ENCODE assay signal across 9 mouse cellular contexts in the genomic region with DNA sequence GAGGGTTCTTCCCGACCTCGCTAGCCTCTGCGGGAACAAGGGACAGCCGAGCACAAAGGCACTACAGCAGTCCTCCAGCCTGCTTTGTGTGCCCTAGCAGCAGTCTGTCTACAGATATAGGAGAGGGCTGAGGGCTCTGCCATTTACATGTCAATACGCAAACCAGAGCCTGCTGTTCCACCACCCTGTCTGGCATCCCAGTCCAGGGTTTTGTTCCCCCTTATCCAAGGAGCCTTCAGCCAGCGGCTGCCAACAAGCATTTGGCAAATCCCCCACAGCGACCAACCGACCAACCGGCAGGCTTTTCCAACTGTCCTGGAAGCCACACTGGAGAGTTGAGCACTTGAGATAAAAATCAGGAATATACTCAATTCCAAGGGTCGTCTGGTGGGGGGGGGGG. TPM values are rescaled to one million over a fixed set of nuclear protein-coding genes. Genes with fewer than 3 reads are reported as not detected.
A peak's percentile ranks its signal among the peaks of the same experiment; 100 is the strongest.
DNase-seq lines count a peak whose midpoint lies in the region; ATAC-seq lines count a peak whose summit lies in the region.
"Had no signal": no experiment of that assay in that cellular context is flagged by ENCODE, and none has a peak within 500 bp of the region (broad histone marks: within the 10 kb centered on the region; RNA-seq: fewer than 3 reads in every experiment).

No protein-coding gene starts in this region.

- H3K27ac ChIP-seq in embryonic facial prominence, embryonic 14.5 days (replicated peaks; ENCODE audit: low read depth, low read length), result no peak overlapping the region
- H3K27ac ChIP-seq in limb, embryonic 12.5 days, result no peak overlapping the region
- H3K27ac ChIP-seq: liver, embryonic 14.5 days had no signal

- H3K4me1 ChIP-seq in embryonic facial prominence, embryonic 14.5 days (ENCODE audit: control insufficient read depth, insufficient read depth, low read length), result peaks cover 5% of the 10 kb centered on the region; the same call in 1 of the 2 replicates
- no peaks in the 10 kb centered on the region for H3K4me1 ChIP-seq in limb, embryonic 12.5 days (replicated peaks)

- no peaks in the 10 kb centered on the region for H3K9me3 ChIP-seq in embryonic facial prominence, embryonic 14.5 days (ENCODE audit: control insufficient read depth, low read length)
- no peaks in the 10 kb centered on the region for H3K9me3 ChIP-seq in limb, embryonic 12.5 days

- peak overlapping the region; percentile 26; the same call in 1 of the 2 replicates for H3K9ac ChIP-seq in embryonic facial prominence, embryonic 14.5 days (ENCODE audit: low read depth, low read length)
- 0 out of 2 replicates have a peak overlapping the region, but pooled peaks have one; percentile 24 for H3K9ac ChIP-seq in limb, embryonic 12.5 days (replicated peaks)
- H3K9ac ChIP-seq: liver, embryonic 14.5 days had no signal

- no peak overlapping the region for H3K4me3 ChIP-seq in embryonic facial prominence, embryonic 14.5 days (ENCODE audit: low read depth, low read length)
- no peak overlapping the region for H3K4me3 ChIP-seq in limb, embryonic 12.5 days (replicated peaks)

- no peaks in the 10 kb centered on the region for H3K27me3 ChIP-seq in embryonic facial prominence, embryonic 14.5 days (replicated peaks; ENCODE audit: control insufficient read depth, insufficient read depth, low read length)
- no peaks in the 10 kb centered on the region for H3K27me3 ChIP-seq in limb, embryonic 12.5 days

- no peak for ATAC-seq in embryonic facial prominence, embryonic 14.5 days (ENCODE audit: low read depth)
- ATAC-seq in limb, embryonic 12.5 days (ENCODE audit: insufficient number of reproducible peaks, insufficient read depth, low FRiP score, low TSS enrichment, low read depth), result no peak
- no peak for ATAC-seq in CD4-positive, CD25-positive, alpha-beta regulatory T cell, adult 4 months

- DNase-seq in heart, adult 18-20 months, result peak; percentile 14 to 25
- DNase-seq in heart, adult 8-10 months (ENCODE audit: low spot score), result no peak
- DNase-seq in MN1 (ENCODE audit: low spot score) (peak; percentile 56), liver (no peak)
- DNase-seq in embryonic facial prominence, embryonic 14.5 days (ENCODE audit: low spot score), result peak; percentile 63
- no peak for DNase-seq in urinary bladder, postnatal 14 days (ENCODE audit: low spot score)

- 9% methylated on average over 10 of the region's 10 CpGs for WGBS in embryonic facial prominence, embryonic 14.5 days
- 15% methylated on average over 10 of the region's 10 CpGs for WGBS in limb, embryonic 12.5 days

- H3K36me3 ChIP-seq in embryonic facial prominence, embryonic 14.5 days (ENCODE audit: control insufficient read depth, insufficient read depth, low read length), result no peaks in the 10 kb centered on the region
- H3K36me3 ChIP-seq in limb, embryonic 12.5 days, result no peaks in the 10 kb centered on the region

- H3K4me2 ChIP-seq in embryonic facial prominence, embryonic 14.5 days (ENCODE audit: low read depth, low read length), result 0 out of 2 replicates have a peak overlapping the region, but pooled peaks have one; percentile 19
- peak overlapping the region; percentile 6; the same call in 1 of the 2 replicates for H3K4me2 ChIP-seq in limb, embryonic 12.5 days

RNA-seq across cellular contexts. Expression of gene Ankrd6, which starts 27.2 kb away (rescaled TPM):
- 1 to 10 TPM; 4.8 to 5.9 TPM for total RNA-seq in heart, adult 18-20 months (2021)
- total RNA-seq in heart, adult 8-10 months (2022), result 1 to 10 TPM; 4.0 to 6.2 (median 5.1) TPM
- polyA plus RNA-seq in embryonic facial prominence, embryonic 14.5 days (2014; fragmentation: Nextera tagmentation; extraction: Ambion mirVana), result 11.0 and 11.2 TPM in 2 replicates
- 13.6 and 14.0 TPM in 2 replicates for polyA plus RNA-seq in limb, embryonic 12.5 days (2016; fragmentation: Nextera tagmentation; extraction: Ambion mirVana)
- 1 to 10 TPM; 2.2 TPM for polyA plus RNA-seq in CD4-positive, CD25-positive, alpha-beta regulatory T cell, adult 4 months (2017; shearing (Covaris generic))

RNA-seq across cellular contexts. Expression of gene Rragd, which starts 59.4 kb away (rescaled TPM):
- total RNA-seq in heart, adult 18-20 months (2021), result 100 to 1,000 TPM in 1 of 2 experiments, 10 to 100 TPM in 1; 95.4 to 110 TPM
- total RNA-seq in heart, adult 8-10 months (2022), result 100 to 1,000 TPM in 3 of 4 experiments, 10 to 100 TPM in 1; 92.6 to 118 (median 111) TPM
- 18.3 and 21.8 TPM in 2 replicates for polyA plus RNA-seq in embryonic facial prominence, embryonic 14.5 days (2014; fragmentation: Nextera tagmentation; extraction: Ambion mirVana)
- polyA plus RNA-seq in limb, embryonic 12.5 days (2016; fragmentation: Nextera tagmentation; extraction: Ambion mirVana), result 23.9 and 26.0 TPM in 2 replicates
- 1 to 10 TPM; 4.7 to 6.2 TPM for polyA plus RNA-seq in CD4-positive, CD25-positive, alpha-beta regulatory T cell, adult 4 months (2017; shearing (Covaris generic))

Comparison
In these comparisons a context has a peak if more than half of its experiments do, and no peak if none do; other contexts are left out.
1. DNase-seq: peak in heart, adult 18-20 months (2 of 2), MN1 (single experiment) and embryonic facial prominence, embryonic 14.5 days (single experiment); none in heart, adult 8-10 months (single experiment), urinary bladder, postnatal 14 days (single experiment) and liver (single experiment).